Mouse (Mus musculus) layer of hippocampus, adult 2 months (tissue): ENCODE results near the gene Zfp768. TPM values are rescaled to one million over a fixed set of nuclear protein-coding genes. Genes with fewer than 3 reads are reported as not detected.
"Not testable (repeated sequence)": the region's sequence is repeated elsewhere in the genome, so short reads cannot be mapped to it uniquely, and the experiment has no call there.

Experiments
- DNase-seq, 2 experiments: peaks; one replicate each; pipeline ENCODE4 v3.0.0; 2022; ENCODE audit warnings: low spot score in 2 of 2
- H3K27ac ChIP-seq: fragments of 200-600 bp; 2 replicates; pipeline ENCODE4 v1.8.1; 2022
- H3K4me3 ChIP-seq: fragments of 200-600 bp; 2 replicates; pipeline ENCODE4 v1.8.1; 2022; ENCODE audit warnings: mild to moderate bottlenecking
- CTCF ChIP-seq: fragments of 200-600 bp; conservative IDR thresholded peaks from 2 replicates; pipeline ENCODE4 v1.8.1; 2022; ENCODE audit warnings: antibody characterized with exemption, mild to moderate bottlenecking, moderate library complexity
- total RNA-seq, 2 experiments: library from RNA; stranded (reverse); gene quantifications; 2 replicates each; pipeline ENCODE4 v1.2.3; 2021

Gene Zfp768
- total RNA-seq, 2 experiments from 2014 or later = 11.4 to 11.8 TPM

DNA sequence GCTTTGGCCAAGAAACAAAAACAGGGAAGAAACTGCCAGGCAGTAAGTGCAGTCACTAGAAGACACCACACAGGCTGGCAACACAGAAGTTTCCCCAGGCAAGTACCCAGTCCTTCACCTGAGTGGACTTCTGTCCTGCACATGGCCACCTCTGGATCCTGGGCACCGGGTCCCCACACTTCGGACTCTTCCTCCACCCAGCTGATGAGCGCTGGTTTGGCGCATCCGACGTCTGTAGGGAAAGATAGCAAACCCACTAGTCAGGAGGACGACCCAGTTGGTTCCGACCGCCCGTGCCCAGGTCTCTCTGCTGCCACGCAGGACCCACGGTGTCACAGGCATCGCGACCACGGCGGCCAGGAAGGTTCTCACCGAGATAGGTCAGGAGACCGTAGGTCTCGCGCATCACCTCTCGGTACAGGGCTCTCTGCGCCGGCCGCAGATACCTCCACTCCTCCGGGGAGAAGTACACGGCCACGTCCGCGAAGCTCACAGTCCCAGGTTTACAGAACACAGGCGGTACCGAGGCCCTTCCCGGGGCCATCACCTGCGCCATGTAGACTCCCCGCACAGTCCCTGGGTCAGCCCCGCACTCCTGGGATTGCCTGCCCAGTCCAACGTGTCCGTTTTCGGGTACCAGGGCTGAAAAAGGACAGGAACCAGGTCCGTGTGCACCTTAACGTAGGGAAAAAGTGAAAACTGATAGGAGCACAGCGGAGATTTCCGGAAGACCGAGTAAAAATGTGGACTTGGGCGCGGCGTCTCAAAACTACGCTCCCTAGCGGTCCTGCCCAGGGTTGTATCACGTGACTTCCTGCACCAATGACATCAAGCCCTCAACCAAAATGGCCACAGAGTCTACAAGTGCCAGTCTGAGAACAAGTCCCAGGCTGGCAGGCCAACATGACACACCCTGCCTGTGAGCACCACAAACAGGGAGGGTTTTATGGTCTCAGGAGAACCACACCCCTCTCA is 30.2 kb upstream of the Zfp768 start, which contains the start of gene Zfp747:
TSS of gene Zfp747 (minus strand) at position 780 of the 975 bp plus-strand sequence.
- peak within 1 kb of the TSS; percentile 85 for H3K4me3 ChIP-seq
- peak; percentile 76 for TF ChIP-seq CTCF
- peak within 1 kb of the TSS; percentile 88 for H3K27ac ChIP-seq
- DNase-seq = peak; percentile 92

DNA sequence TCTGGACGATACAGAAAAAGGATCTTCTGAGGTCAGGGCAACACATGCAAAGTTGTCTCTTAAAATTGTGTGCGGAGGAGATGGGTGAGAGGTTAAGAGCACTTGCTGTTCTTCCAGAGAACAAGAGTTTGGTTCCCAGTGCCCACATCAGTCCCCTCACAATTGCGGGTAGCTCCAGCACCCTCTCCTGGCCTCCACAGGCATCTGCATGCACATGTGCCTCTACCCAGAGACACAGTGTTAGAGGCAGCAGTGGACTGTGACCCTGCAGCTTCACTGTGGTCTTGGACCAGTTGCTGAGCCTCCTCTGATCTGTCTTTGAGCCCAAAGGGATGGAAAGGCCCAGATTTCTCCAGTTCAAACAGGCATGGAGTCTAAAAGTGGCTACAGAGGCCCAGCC is 26.5 kb upstream of the Zfp768 start:
- H3K4me3 ChIP-seq, DNase-seq, H3K27ac ChIP-seq: not testable (repeated sequence)
- TF ChIP-seq CTCF = peak; percentile 36

DNA sequence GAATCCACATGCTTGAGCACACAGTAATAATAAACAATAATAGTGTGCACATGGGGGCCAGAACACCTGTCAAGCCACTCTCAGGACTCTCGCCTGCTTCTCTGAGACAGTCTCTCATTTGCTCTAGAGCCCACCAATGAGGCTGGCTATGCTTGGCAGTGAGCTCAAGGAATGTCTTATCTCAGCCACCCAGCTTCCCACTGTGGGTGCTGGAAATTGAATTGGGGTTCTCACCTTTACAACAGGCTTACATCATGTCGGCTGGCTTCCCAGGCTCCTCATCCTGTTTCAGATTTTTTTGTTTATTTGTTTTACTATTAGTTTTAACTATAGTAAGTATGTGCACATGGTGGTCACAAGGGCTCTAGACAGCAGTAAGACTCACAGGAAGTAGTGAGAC is 25.8 kb upstream of the Zfp768 start:
- no peak for DNase-seq
- H3K4me3 ChIP-seq = no peak overlapping the region
- no peak for TF ChIP-seq CTCF
- no peak overlapping the region for H3K27ac ChIP-seq

DNA sequence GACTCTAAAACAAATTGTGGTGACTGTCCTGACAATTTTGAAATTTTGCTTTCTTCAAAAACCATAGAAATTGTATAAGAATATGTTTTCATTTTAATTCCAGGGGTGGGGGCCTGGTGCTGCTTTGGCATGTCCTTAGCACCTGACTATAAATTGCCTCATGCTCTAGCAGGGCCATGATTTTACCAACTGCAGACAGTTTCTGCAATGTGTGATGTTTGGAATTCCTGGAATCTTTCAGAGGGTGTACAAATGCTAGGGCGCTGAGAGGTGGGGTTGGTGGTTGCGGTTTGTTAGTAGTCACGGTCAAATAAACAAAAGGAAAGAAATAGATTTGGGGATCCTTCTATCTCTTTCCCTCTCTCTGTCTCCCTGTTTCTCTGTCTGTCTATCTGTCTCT is 20.9 kb upstream of the Zfp768 start:
- Histone ChIP-seq H3K27ac (no peak overlapping the region), H3K4me3 (no peak overlapping the region)
- TF ChIP-seq CTCF = no peak
- no peak for DNase-seq

- no peak for TF ChIP-seq CTCF
- H3K4me3 ChIP-seq = peak overlapping the region; percentile 52
- no peak for DNase-seq
- H3K27ac ChIP-seq = peak overlapping the region; percentile 68; the same call in 1 of the 2 replicates
Measured at GRCm38 (mm10) chr7:127364166-127364565, 18.8 kb upstream of the Zfp768 start.

GRCm38 (mm10) chr7:127363475-127363921 is 18.1 kb upstream of the Zfp768 start:
- no peak for DNase-seq

DNA sequence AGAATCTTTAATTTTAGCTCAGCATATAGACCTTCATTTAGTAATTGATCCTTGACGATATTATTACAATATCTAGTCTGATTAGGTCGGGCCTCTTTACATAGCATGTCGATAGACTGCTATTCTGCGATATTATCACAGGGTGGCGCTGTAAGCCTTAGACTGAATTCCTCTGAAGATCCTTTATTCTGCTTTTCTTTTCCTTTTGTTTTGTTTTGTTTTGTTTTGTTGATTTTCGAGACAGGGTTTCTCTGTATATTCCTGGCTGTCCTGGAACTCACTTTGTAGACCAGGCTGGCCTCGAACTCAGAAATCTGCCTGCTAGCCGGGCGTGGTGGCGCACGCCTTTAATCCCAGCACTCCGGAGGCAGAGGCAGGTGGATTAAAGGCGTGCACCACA is 17.0 kb upstream of the Zfp768 start:
- TF ChIP-seq CTCF = peak; percentile 96
- DNase-seq = not testable (repeated sequence)

More at GRCm38 (mm10) chr7:127363475-127363921, 18.1 kb upstream of the Zfp768 start:
- no peak for TF ChIP-seq CTCF
- H3K4me3 ChIP-seq = peak overlapping the region; percentile 52
- peak overlapping the region; percentile 68 for H3K27ac ChIP-seq

DNA sequence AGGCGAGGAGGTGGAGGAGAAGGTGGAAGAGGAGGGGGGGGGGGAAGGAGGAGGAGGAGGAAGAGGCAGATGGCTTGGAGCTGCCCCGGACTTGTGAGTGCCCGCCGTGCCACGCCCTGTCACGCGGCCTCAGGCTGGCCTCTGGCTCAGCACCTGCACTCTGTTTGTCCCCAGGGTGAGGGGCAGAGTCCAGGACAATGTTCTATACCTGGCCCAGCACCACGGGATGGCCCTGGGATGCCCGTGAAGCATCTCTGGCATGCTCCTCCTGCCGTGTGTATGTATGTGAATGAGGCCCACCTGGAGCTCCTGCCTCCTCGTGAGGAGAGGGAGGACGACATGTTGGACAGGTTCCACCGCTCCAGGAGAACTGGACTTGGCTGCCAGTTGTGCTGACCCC is 16.1 kb upstream of the Zfp768 start:
- H3K27ac ChIP-seq = no peak overlapping the region
- TF ChIP-seq CTCF = no peak
- no peak overlapping the region for H3K4me3 ChIP-seq
- no peak for DNase-seq

More for the DNA sequence above, 17.0 kb upstream of the Zfp768 start:
- peak overlapping the region; percentile 34; the same call in 1 of the 2 replicates for H3K4me3 ChIP-seq
- not testable (repeated sequence) for H3K27ac ChIP-seq

DNA sequence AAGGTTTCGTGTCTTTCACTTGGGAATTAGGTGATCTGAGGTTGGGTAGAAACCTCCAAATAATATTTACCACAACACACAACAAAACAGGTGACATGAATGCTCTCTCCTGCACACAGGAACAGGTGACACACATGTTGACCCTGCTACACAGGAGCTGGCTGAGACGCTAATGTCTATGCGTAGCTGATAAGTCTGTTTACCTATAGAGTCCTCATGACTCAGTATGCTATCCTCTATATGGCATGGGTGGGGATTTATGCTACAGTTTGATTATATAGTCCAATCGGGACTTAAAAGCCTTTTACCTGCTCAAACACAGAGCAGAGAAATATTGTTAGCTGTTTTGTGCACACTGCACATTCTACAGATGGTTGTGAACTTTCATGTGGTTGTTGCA is 14.9 kb upstream of the Zfp768 start:
- no peak for TF ChIP-seq CTCF

DNA sequence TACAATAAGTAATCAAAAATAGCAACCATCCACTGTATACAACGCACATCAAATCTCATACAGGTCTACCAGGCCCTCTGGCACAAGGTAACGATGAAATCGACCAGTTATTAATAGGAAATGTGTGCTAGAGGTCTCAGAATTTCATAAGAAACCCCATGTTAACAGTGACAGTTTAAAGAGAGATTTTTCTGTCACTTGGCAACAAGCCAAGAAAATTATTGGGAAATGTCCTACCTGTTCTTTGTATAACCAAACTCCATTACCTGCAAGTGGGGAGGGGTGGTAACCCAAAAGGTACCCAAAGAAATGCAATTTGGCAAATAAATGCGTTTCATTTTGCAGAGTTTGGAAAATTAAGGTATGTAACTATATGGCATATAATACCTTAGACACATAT is 13.1 kb upstream of the Zfp768 start:
- no peak overlapping the region for H3K27ac ChIP-seq
- DNase-seq = no peak
- no peak overlapping the region for H3K4me3 ChIP-seq
- TF ChIP-seq CTCF = no peak

More for the DNA sequence above, 14.9 kb upstream of the Zfp768 start:
- no peak overlapping the region for H3K27ac ChIP-seq
- DNase-seq = no peak
- H3K4me3 ChIP-seq = no peak overlapping the region

GRCm38 (mm10) chr7:127357871-127358270 is 12.5 kb upstream of the Zfp768 start:
- Histone ChIP-seq H3K27ac (no peak overlapping the region), H3K4me3 (no peak overlapping the region)
- no peak for TF ChIP-seq CTCF
- DNase-seq = no peak

DNA sequence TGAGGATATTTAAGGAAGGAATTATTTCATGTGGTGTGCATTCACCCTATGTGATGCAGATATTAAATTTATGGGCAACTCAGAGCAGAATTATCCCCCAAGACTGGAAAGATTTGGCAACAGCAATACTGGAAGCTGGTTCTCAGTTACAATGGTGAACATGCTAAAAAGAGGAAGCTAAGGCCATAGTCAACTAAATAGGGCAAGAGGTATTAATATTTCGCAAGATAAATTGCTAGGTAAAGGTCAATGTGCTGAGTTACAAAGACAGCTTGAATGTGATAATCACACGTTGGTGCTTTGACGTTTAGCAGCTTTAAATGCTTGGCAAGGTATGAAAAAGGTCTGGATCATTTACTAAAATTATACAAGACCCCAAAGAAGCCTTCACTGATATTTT is 10.4 kb upstream of the Zfp768 start:
- DNase-seq = no peak
- Histone ChIP-seq H3K4me3 (no peak overlapping the region), H3K27ac (no peak overlapping the region)
- no peak for TF ChIP-seq CTCF

- TF ChIP-seq CTCF = no peak
- DNase-seq = no peak
- Histone ChIP-seq H3K27ac (no peak overlapping the region), H3K4me3 (no peak overlapping the region)
Measured at GRCm38 (mm10) chr7:127351230-127352004, 6.0 kb upstream of the Zfp768 start.
